Mouse (Mus musculus): Measurements from ENCODE around the gene Bst2.

DNA sequence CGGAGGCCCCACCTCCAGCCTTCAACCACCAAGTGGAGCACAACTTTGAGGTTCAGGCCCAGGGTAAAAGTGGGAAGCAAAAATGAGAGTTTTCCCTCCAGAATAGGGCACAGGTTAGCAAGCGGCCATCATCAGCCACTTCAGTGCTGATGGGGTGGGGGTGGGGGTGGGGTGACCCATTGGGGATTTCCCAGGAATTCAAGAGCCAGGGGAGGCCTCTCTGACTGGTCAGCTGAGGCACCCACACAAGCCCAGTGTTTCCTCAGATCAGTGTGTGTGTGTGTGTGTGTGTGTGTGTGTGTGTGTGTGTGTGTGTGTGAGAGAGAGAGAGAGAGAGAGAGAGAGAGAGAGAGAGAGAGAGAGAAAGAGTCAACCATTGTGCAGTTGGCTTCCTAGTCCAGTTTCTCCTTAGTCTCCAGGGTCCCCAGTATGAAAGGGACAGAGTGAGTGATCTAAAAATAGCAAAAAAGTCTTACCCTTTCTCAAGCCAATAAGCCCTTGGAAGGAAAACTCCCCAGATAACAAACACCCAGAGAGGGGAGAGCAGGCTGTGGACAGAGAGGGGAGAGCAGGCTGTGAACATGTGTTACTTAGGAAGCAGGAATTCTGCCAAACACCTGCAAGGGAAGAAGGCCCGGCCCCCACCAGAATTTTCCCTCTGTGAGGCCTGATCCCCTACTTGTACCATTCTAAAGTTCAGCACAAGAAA lies 9.9 kb downstream of the Bst2 start:
- TF ChIP-seq CTCF (IDR thresholded peaks at IDR 0.05; ENCODE audit: low read depth, low read length), result no peak
- TF ChIP-seq POLR2A (IDR thresholded peaks at IDR 0.05; ENCODE audit: borderline replicate concordance, low read depth, low read length), result no peak

Data from bone marrow macrophage, adult 2 months (primary cell).